Mouse (Mus musculus): Measurements from ENCODE around the gene Ms4a14.
"Not testable (repeated sequence)": the region's sequence is repeated elsewhere in the genome, so short reads cannot be mapped to it uniquely, and the experiment has no call there.

Gene Ms4a14

GRCm38 (mm10) chr19:11314354-11314753, at the start of gene Ms4a14:
Ms4a14 (minus strand) TSS chr19:11314454.
- no peak for DNase-seq (ENCODE audit: low spot score)

- no peak for DNase-seq (ENCODE audit: low spot score)
Measured at GRCm38 (mm10) chr19:11362002-11362401, 47.7 kb upstream of the Ms4a14 start.

GRCm38 (mm10) chr19:11360106-11360505, 45.9 kb upstream of the Ms4a14 start:
- no peak for DNase-seq (ENCODE audit: low spot score)

- DNase-seq (ENCODE audit: low spot score): no peak
Measured at GRCm38 (mm10) chr19:11355730-11356129, 41.5 kb upstream of the Ms4a14 start.

GRCm38 (mm10) chr19:11351878-11352277, 37.6 kb upstream of the Ms4a14 start:
- DNase-seq (ENCODE audit: low spot score): no peak

- DNase-seq (ENCODE audit: low spot score): peak; percentile 58
Measured at GRCm38 (mm10) chr19:11349698-11350481, 35.6 kb upstream of the Ms4a14 start.

GRCm38 (mm10) chr19:11343992-11344391, 29.7 kb upstream of the Ms4a14 start:
- no peak for DNase-seq (ENCODE audit: low spot score)

GRCm38 (mm10) chr19:11343147-11343546, 28.9 kb upstream of the Ms4a14 start:
- DNase-seq (ENCODE audit: low spot score): no peak

- no peak for DNase-seq (ENCODE audit: low spot score)
Measured at GRCm38 (mm10) chr19:11335932-11336331, 21.7 kb upstream of the Ms4a14 start, which contains the start of gene Ms4a7. Ms4a7 (minus strand) TSS chr19:11336146.

- no peak for DNase-seq (ENCODE audit: low spot score)
Measured at GRCm38 (mm10) chr19:11321123-11321522, 6.9 kb upstream of the Ms4a14 start.

GRCm38 (mm10) chr19:11316786-11317185, 2.5 kb upstream of the Ms4a14 start:
- no peak for DNase-seq (ENCODE audit: low spot score)

- no peak for DNase-seq (ENCODE audit: low spot score)
Measured at GRCm38 (mm10) chr19:11308888-11309287, 5.4 kb downstream of the Ms4a14 start.

- not testable (repeated sequence) for DNase-seq (ENCODE audit: low spot score)
Measured at GRCm38 (mm10) chr19:11299529-11299928, 14.7 kb downstream of the Ms4a14 start.

- no peak for DNase-seq (ENCODE audit: low spot score)
Measured at GRCm38 (mm10) chr19:11298939-11299338, 15.3 kb downstream of the Ms4a14 start.

- not testable (repeated sequence) for DNase-seq (ENCODE audit: low spot score)
Measured at GRCm38 (mm10) chr19:11293616-11294015, 20.6 kb downstream of the Ms4a14 start.

- DNase-seq (ENCODE audit: low spot score): peak; percentile 35
Measured at GRCm38 (mm10) chr19:11292990-11293389, 21.3 kb downstream of the Ms4a14 start.

- DNase-seq (ENCODE audit: low spot score): no peak
Measured at GRCm38 (mm10) chr19:11283773-11284172, 30.5 kb downstream of the Ms4a14 start, which contains the start of gene Ms4a5. Ms4a5 (minus strand) TSS chr19:11283873.

GRCm38 (mm10) chr19:11280223-11280622, 34.0 kb downstream of the Ms4a14 start:
- no peak for DNase-seq (ENCODE audit: low spot score)

- no peak for DNase-seq (ENCODE audit: low spot score)
Measured at GRCm38 (mm10) chr19:11276431-11276830, 37.8 kb downstream of the Ms4a14 start.

- no peak for DNase-seq (ENCODE audit: low spot score)
Measured at GRCm38 (mm10) chr19:11266956-11267355, 47.3 kb downstream of the Ms4a14 start.

GRCm38 (mm10) chr19:11266052-11266845, 48.0 kb downstream of the Ms4a14 start, which contains the start of gene Ms4a1:
Ms4a1 (minus strand) TSS chr19:11266241.
- DNase-seq (ENCODE audit: low spot score): no peak

GRCm38 (mm10) chr19:11264602-11265185, 49.6 kb downstream of the Ms4a14 start:
- no peak for DNase-seq (ENCODE audit: low spot score)

Data from yolk sac, embryonic 10.5 days (tissue).